Mouse (Mus musculus): ENCODE measurements at regions not wholly inside any gene's neighbourhood (a gene's known extent, or its start where the extent isn't known, plus 50 kb on each side); places are given as distances from the start of the nearest gene placed in this dataset.
"Not testable (repeated sequence)": the region's sequence is repeated elsewhere in the genome, so short reads cannot be mapped to it uniquely, and the experiment has no call there.

GRCm38 (mm10) chr13:28840142-28840541 is 113.4 kb downstream of the Sox4 start:
- Histone ChIP-seq H3K27ac (ENCODE audit: low read depth) (no peak overlapping the region), H3K36me3 (replicated peaks; ENCODE audit: control insufficient read depth, insufficient read depth, low read length) (no peaks in the 10 kb centered on the region), H3K9ac (replicated peaks; ENCODE audit: low read depth, low read length) (no peak overlapping the region), H3K27me3 (ENCODE audit: control insufficient read depth, insufficient read depth, low read length) (no peaks in the 10 kb centered on the region), H3K9me3 (replicated peaks; ENCODE audit: control insufficient read depth, low read length) (no peaks in the 10 kb centered on the region), H3K4me1 (ENCODE audit: control insufficient read depth, insufficient read depth) (peaks cover 5% of the 10 kb centered on the region), H3K4me3 (ENCODE audit: low read depth, low read length) (no peak overlapping the region), H3K4me2 (ENCODE audit: low read depth, low read length) (no peak overlapping the region)
- TF ChIP-seq CTCF (IDR thresholded peaks at IDR 0.05; ENCODE audit: low read depth) (no peak), EP300 (IDR thresholded peaks at IDR 0.05; ENCODE audit: low read depth) (no peak)
- 63% methylated on average over 5 of the region's 5 CpGs for WGBS
- ATAC-seq (ENCODE audit: insufficient read depth, low read depth) (no peak), DNase-seq (ENCODE audit: low spot score) (no peak)

GRCm38 (mm10) chr13:28839084-28839483 is 114.4 kb downstream of the Sox4 start:
- Histone ChIP-seq H3K27ac (ENCODE audit: low read depth) (no peak overlapping the region), H3K4me3 (ENCODE audit: low read depth, low read length) (no peak overlapping the region), H3K9me3 (replicated peaks; ENCODE audit: control insufficient read depth, low read length) (no peaks in the 10 kb centered on the region), H3K4me2 (ENCODE audit: low read depth, low read length) (no peak overlapping the region), H3K4me1 (ENCODE audit: control insufficient read depth, insufficient read depth) (peaks cover 5% of the 10 kb centered on the region; the same call in 1 of the 2 replicates), H3K36me3 (replicated peaks; ENCODE audit: control insufficient read depth, insufficient read depth, low read length) (no peaks in the 10 kb centered on the region), H3K9ac (replicated peaks; ENCODE audit: low read depth, low read length) (no peak overlapping the region), H3K27me3 (ENCODE audit: control insufficient read depth, insufficient read depth, low read length) (no peaks in the 10 kb centered on the region)
- TF ChIP-seq CTCF (IDR thresholded peaks at IDR 0.05; ENCODE audit: low read depth) (no peak), EP300 (IDR thresholded peaks at IDR 0.05; ENCODE audit: low read depth) (no peak)
- WGBS: 50% methylated on average over 6 of the region's 6 CpGs
- ATAC-seq (ENCODE audit: insufficient read depth, low read depth) (no peak), DNase-seq (ENCODE audit: low spot score) (no peak)

- Histone ChIP-seq H3K36me3 (replicated peaks; ENCODE audit: control insufficient read depth, insufficient read depth, low read length) (no peaks in the 10 kb centered on the region), H3K4me2 (ENCODE audit: low read depth, low read length) (no peak overlapping the region), H3K27me3 (ENCODE audit: control insufficient read depth, insufficient read depth, low read length) (no peaks in the 10 kb centered on the region), H3K27ac (ENCODE audit: low read depth) (no peak overlapping the region), H3K4me3 (ENCODE audit: low read depth, low read length) (no peak overlapping the region), H3K4me1 (ENCODE audit: control insufficient read depth, insufficient read depth) (no peaks in the 10 kb centered on the region), H3K9me3 (replicated peaks; ENCODE audit: control insufficient read depth, low read length) (no peaks in the 10 kb centered on the region), H3K9ac (replicated peaks; ENCODE audit: low read depth, low read length) (no peak overlapping the region)
- TF ChIP-seq EP300 (IDR thresholded peaks at IDR 0.05; ENCODE audit: low read depth) (no peak), CTCF (IDR thresholded peaks at IDR 0.05; ENCODE audit: low read depth) (no peak)
- DNase-seq (ENCODE audit: low spot score): no peak
- no peak for ATAC-seq (ENCODE audit: insufficient read depth, low read depth)
- 65% methylated on average over 3 of the region's 3 CpGs for WGBS
Observed at GRCm38 (mm10) chr13:28838216-28838615, 115.3 kb downstream of the Sox4 start.

- H3K4me2 ChIP-seq (ENCODE audit: low read depth, low read length); H3K4me1 ChIP-seq (ENCODE audit: control insufficient read depth, insufficient read depth); H3K9ac ChIP-seq (replicated peaks; ENCODE audit: low read depth, low read length); H3K36me3 ChIP-seq (replicated peaks; ENCODE audit: control insufficient read depth, insufficient read depth, low read length); H3K27me3 ChIP-seq (ENCODE audit: control insufficient read depth, insufficient read depth, low read length); DNase-seq (ENCODE audit: low spot score); ATAC-seq (ENCODE audit: insufficient read depth, low read depth); H3K27ac ChIP-seq (ENCODE audit: low read depth); H3K4me3 ChIP-seq (ENCODE audit: low read depth, low read length); H3K9me3 ChIP-seq (replicated peaks; ENCODE audit: control insufficient read depth, low read length): not testable (repeated sequence)
- WGBS: 99% methylated on average over 3 of the region's 3 CpGs
Observed at GRCm38 (mm10) chr13:28837196-28837595, 116.3 kb downstream of the Sox4 start.

- Histone ChIP-seq H3K36me3 (replicated peaks; ENCODE audit: control insufficient read depth, insufficient read depth, low read length) (no peaks in the 10 kb centered on the region), H3K27ac (ENCODE audit: low read depth) (no peak overlapping the region), H3K4me3 (ENCODE audit: low read depth, low read length) (no peak overlapping the region), H3K9me3 (replicated peaks; ENCODE audit: control insufficient read depth, low read length) (no peaks in the 10 kb centered on the region), H3K27me3 (ENCODE audit: control insufficient read depth, insufficient read depth, low read length) (no peaks in the 10 kb centered on the region), H3K4me1 (ENCODE audit: control insufficient read depth, insufficient read depth) (peaks cover 5% of the 10 kb centered on the region; the same call in 1 of the 2 replicates), H3K9ac (replicated peaks; ENCODE audit: low read depth, low read length) (no peak overlapping the region), H3K4me2 (ENCODE audit: low read depth, low read length) (no peak overlapping the region)
- no peak for TF ChIP-seq EP300 (IDR thresholded peaks at IDR 0.05; ENCODE audit: low read depth)
- no peak for TF ChIP-seq CTCF (IDR thresholded peaks at IDR 0.05; ENCODE audit: low read depth)
- DNase-seq (ENCODE audit: low spot score): no peak
- no peak for ATAC-seq (ENCODE audit: insufficient read depth, low read depth)
- 92% methylated on average over 1 of the region's 1 CpGs for WGBS
Observed at GRCm38 (mm10) chr13:28833700-28834065, 119.8 kb downstream of the Sox4 start.

GRCm38 (mm10) chr13:28832855-28833699 is 120.4 kb downstream of the Sox4 start:
- Histone ChIP-seq H3K27me3 (ENCODE audit: control insufficient read depth, insufficient read depth, low read length) (no peaks in the 10 kb centered on the region), H3K9ac (replicated peaks; ENCODE audit: low read depth, low read length) (no peak overlapping the region), H3K9me3 (replicated peaks; ENCODE audit: control insufficient read depth, low read length) (no peaks in the 10 kb centered on the region), H3K4me2 (ENCODE audit: low read depth, low read length) (peak overlapping the region; percentile 16; the same call in 1 of the 2 replicates), H3K4me1 (ENCODE audit: control insufficient read depth, insufficient read depth) (peaks cover 5% of the 10 kb centered on the region; the same call in 1 of the 2 replicates), H3K27ac (ENCODE audit: low read depth) (no peak overlapping the region), H3K36me3 (replicated peaks; ENCODE audit: control insufficient read depth, insufficient read depth, low read length) (no peaks in the 10 kb centered on the region), H3K4me3 (ENCODE audit: low read depth, low read length) (no peak overlapping the region)
- WGBS: 34% methylated on average over 12 of the region's 12 CpGs
- no peak for DNase-seq (ENCODE audit: low spot score)
- no peak for ATAC-seq (ENCODE audit: insufficient read depth, low read depth)
- TF ChIP-seq EP300 (IDR thresholded peaks at IDR 0.05; ENCODE audit: low read depth) (no peak), CTCF (IDR thresholded peaks at IDR 0.05; ENCODE audit: low read depth) (no peak)
